Mouse (Mus musculus) midbrain, embryonic 14.5 days (tissue): ENCODE measurements at regions not wholly inside any gene's neighbourhood (a gene's known extent, or its start where the extent isn't known, plus 50 kb on each side); places are given as distances from the start of the nearest gene placed in this dataset.

Experiments used
- ATAC-seq: fragments of 200-750 bp; cut with Nextera tagmentation; 2 replicates; pipeline ENCODE4 v1.8.0; 2017; ENCODE audit warnings: moderate number of reproducible peaks, moderate library complexity; ENCODE audit not compliant: low FRiP score, low TSS enrichment
- DNase-seq: peaks from one replicate; pipeline ENCODE4 v3.0.0-alpha.2; 2015
- H3K27ac ChIP-seq: fragments of 300-500 bp; sonication (generic); replicated peaks from 2 replicates; pipeline ENCODE4 v1.5.1; 2014; ENCODE audit warnings: mild to moderate bottlenecking, low read depth, low read length, moderate library complexity
- H3K27me3 ChIP-seq: fragments of 300-500 bp; sonication (generic); 2 replicates; pipeline ENCODE4 v1.6.1; 2014; ENCODE audit warnings: low read length, control low read depth, mixed read lengths; ENCODE audit not compliant: control insufficient read depth, insufficient read depth
- H3K36me3 ChIP-seq: fragments of 300-500 bp; sonication (generic); 2 replicates; pipeline ENCODE4 v1.6.1; 2014; ENCODE audit warnings: low read length, control low read depth; ENCODE audit not compliant: control insufficient read depth, insufficient read depth
- H3K4me1 ChIP-seq: fragments of 300-500 bp; sonication (generic); 2 replicates; pipeline ENCODE4 v1.6.1; 2014; ENCODE audit warnings: mild to moderate bottlenecking, antibody characterized with exemption, low read length, control low read depth; ENCODE audit not compliant: control insufficient read depth, insufficient read depth
- H3K4me2 ChIP-seq: fragments of 300-500 bp; sonication (generic); 2 replicates; pipeline ENCODE4 v1.6.1; 2014; ENCODE audit warnings: mild to moderate bottlenecking, low read length, moderate library complexity
- H3K4me3 ChIP-seq: fragments of 300-500 bp; sonication (generic); replicated peaks from 2 replicates; pipeline ENCODE4 v1.5.1; 2014; ENCODE audit warnings: low read depth, low read length
- H3K9ac ChIP-seq: fragments of 300-500 bp; sonication (generic); replicated peaks from 2 replicates; pipeline ENCODE4 v1.6.1; 2014; ENCODE audit warnings: mild to moderate bottlenecking, low read length, moderate library complexity
- H3K9me3 ChIP-seq: fragments of 300-500 bp; sonication (generic); 2 replicates; pipeline ENCODE4 v1.6.1; 2016; ENCODE audit warnings: low read length, control low read depth, mixed read lengths; ENCODE audit not compliant: control insufficient read depth
- whole genome bisulfite sequencing: fragments of 180-500 bp; shearing (Covaris S2); extraction: QIAGEN DNeasy Blood & Tissue Kit; methylation state at CpG from one replicate; pipeline ENCODE4 v1.1.7; 2014; 5-methylcytosine and 5-hydroxymethylcytosine counted together

DNA sequence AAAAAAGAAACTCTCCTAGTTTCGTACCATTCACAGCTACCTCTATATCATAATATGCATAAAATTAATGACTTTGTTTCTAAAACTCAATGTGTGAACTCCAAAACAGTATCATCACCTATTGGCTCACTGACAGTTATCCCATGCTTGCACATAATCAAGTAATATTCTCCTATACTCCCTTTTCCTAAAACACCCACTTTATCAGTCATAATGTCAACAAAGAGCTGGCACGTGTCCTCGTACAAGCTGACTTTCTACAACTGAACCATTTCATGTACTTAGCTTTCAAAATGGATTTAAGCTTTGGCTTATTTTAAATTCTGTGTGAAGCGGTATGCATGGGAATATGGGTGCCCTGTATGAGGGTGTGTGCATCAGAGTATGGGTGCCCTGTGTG lies 58.0 kb upstream of the Golim4 start:
- ATAC-seq: no peak
- Histone ChIP-seq H3K27me3 (no peaks in the 10 kb centered on the region), H3K4me2 (no peak overlapping the region), H3K9ac (no peak overlapping the region), H3K9me3 (no peaks in the 10 kb centered on the region), H3K4me3 (no peak overlapping the region), H3K36me3 (no peaks in the 10 kb centered on the region), H3K4me1 (no peaks in the 10 kb centered on the region), H3K27ac (no peak overlapping the region)
- WGBS: 93% methylated on average over 4 of the region's 4 CpGs
- no peak for DNase-seq

DNA sequence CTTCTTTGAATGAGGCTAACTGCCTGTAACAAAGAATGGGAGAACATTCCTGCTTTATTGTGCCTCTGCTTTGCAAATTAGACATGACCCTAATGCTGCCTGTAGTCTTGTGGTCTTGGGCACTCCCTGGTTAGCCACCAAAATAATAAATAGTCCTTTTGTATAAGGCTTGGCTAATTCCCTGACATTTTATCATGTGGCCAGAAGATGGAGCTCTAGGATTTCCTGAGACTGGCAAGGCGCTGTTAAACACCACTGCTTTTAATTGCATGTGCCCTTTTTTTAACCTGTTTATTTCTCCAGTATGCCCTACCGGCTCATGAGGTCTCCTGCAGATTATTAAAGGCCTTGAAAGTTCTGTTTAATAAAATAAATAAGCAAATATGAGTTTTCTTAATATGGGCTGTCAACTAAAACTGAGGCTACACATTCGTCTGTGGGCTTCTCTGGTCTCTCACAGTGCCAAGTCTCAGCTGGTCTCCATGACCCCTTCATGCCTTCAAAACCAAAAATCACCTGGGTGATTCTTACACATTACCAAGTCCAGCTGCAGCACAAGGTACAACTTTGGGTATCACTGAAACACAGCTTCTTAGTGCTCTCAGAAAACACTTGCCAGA lies 51.9 kb upstream of the Golim4 start:
- no peak overlapping the region for H3K9ac ChIP-seq
- no peaks in the 10 kb centered on the region for H3K36me3 ChIP-seq
- H3K9me3 ChIP-seq: no peaks in the 10 kb centered on the region
- DNase-seq (peak; percentile 84), ATAC-seq (peak; percentile 63)
- no peaks in the 10 kb centered on the region for H3K27me3 ChIP-seq
- no peak overlapping the region for H3K27ac ChIP-seq
- no peak overlapping the region for H3K4me2 ChIP-seq
- no peaks in the 10 kb centered on the region for H3K4me1 ChIP-seq
- WGBS: 33% methylated on average over 3 of the region's 3 CpGs
- H3K4me3 ChIP-seq: no peak overlapping the region
